Comparison of ENCODE assay signal across 15 mouse cellular contexts in the genomic region with DNA sequence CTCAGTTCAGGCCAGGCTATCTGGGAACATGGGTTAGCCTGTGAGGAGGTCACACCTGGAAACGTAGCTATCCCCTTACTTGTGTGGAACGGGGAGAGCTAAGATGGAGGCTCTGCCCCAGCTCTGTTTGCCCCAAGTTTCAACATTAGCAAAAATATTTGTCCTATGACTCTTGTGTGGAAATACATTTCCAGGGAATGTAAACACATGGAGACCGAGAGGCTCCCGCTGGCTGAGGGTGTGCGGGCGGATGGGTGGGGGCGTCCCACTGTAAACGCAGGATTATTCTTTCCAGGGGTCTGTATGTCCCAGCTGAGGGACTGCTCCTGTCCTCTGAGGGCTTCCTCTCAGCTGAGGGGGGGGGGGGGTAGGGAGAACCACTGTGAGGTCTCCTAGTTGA. TPM values are rescaled to one million over a fixed set of nuclear protein-coding genes. Genes with fewer than 3 reads are reported as not detected.
DNase-seq lines count a peak whose midpoint lies in the region; ATAC-seq lines count a peak whose summit lies in the region.
"Had no signal": no experiment of that assay in that cellular context is flagged by ENCODE, and none has a peak within 500 bp of the region (broad histone marks: within the 10 kb centered on the region; RNA-seq: fewer than 3 reads in every experiment).

No protein-coding gene starts in this region.

- no peak for DNase-seq in heart, adult 18-20 months
- no peak for DNase-seq in lung, postnatal 25 days (ENCODE audit: low spot score)
- no peak for DNase-seq in gastrocnemius, postnatal 14 days
- no peak for DNase-seq in left cerebral cortex, adult 18-20 months (ENCODE audit: low spot score in 2 of 2)
- DNase-seq: adrenal gland, postnatal 14 days; B cell, adult 2 months; kidney, adult 9 months had no signal

- whole genome bisulfite sequencing in heart, embryonic 13.5 days: 86% methylated on average over 8 of the region's 8 CpGs
- 15% methylated on average over 8 of the region's 8 CpGs for WGBS in lung, embryonic 15.5 days
- 53% methylated on average over 8 of the region's 8 CpGs for WGBS in intestine, embryonic 15.5 days
- 37% methylated on average over 8 of the region's 8 CpGs for WGBS in stomach, embryonic 15.5 days

- peak overlapping the region; percentile 93 for H3K27ac ChIP-seq in heart, embryonic 13.5 days (replicated peaks)
- peak overlapping the region; percentile 96 for H3K27ac ChIP-seq in lung, embryonic 15.5 days
- H3K27ac ChIP-seq in intestine, embryonic 15.5 days: peak overlapping the region; percentile 79
- H3K27ac ChIP-seq in stomach, embryonic 15.5 days: peak overlapping the region; percentile 89

- H3K4me2 ChIP-seq in heart, embryonic 13.5 days: no peak overlapping the region
- H3K4me2 ChIP-seq in lung, embryonic 15.5 days: no peak overlapping the region; the same call in 1 of the 2 replicates
- peak overlapping the region; percentile 34; the same call in 1 of the 2 replicates for H3K4me2 ChIP-seq in intestine, embryonic 15.5 days (replicated peaks)
- H3K4me2 ChIP-seq in stomach, embryonic 15.5 days: no peak overlapping the region

- H3K9me3 ChIP-seq in heart, embryonic 13.5 days: no peaks in the 10 kb centered on the region
- H3K9me3 ChIP-seq in lung, embryonic 15.5 days: no peaks in the 10 kb centered on the region
- no peaks in the 10 kb centered on the region for H3K9me3 ChIP-seq in intestine, embryonic 15.5 days
- no peaks in the 10 kb centered on the region for H3K9me3 ChIP-seq in stomach, embryonic 15.5 days

- no peaks in the 10 kb centered on the region for H3K27me3 ChIP-seq in heart, embryonic 13.5 days (replicated peaks)
- H3K27me3 ChIP-seq in lung, embryonic 15.5 days: no peaks in the 10 kb centered on the region
- no peaks in the 10 kb centered on the region for H3K27me3 ChIP-seq in intestine, embryonic 15.5 days (replicated peaks)
- no peaks in the 10 kb centered on the region for H3K27me3 ChIP-seq in stomach, embryonic 15.5 days (replicated peaks)

- no peaks in the 10 kb centered on the region for H3K36me3 ChIP-seq in heart, embryonic 13.5 days
- no peaks in the 10 kb centered on the region for H3K36me3 ChIP-seq in lung, embryonic 15.5 days
- H3K36me3 ChIP-seq in intestine, embryonic 15.5 days: no peaks in the 10 kb centered on the region
- no peaks in the 10 kb centered on the region for H3K36me3 ChIP-seq in stomach, embryonic 15.5 days

- H3K4me1 ChIP-seq in heart, embryonic 13.5 days: peaks cover 56% of the 10 kb centered on the region
- peaks cover 60% of the 10 kb centered on the region for H3K4me1 ChIP-seq in lung, embryonic 15.5 days
- peaks cover 26% of the 10 kb centered on the region for H3K4me1 ChIP-seq in intestine, embryonic 15.5 days (replicated peaks)
- H3K4me1 ChIP-seq in stomach, embryonic 15.5 days: peaks cover 28% of the 10 kb centered on the region

- ATAC-seq in heart, embryonic 13.5 days (ENCODE audit: extremely low read depth, insufficient number of reproducible peaks, low FRiP score, low TSS enrichment): no peak
- ATAC-seq in lung, embryonic 15.5 days (ENCODE audit: borderline replicate concordance, extremely low read depth, low FRiP score, low TSS enrichment): peak; percentile 25; the same call in 1 of the 2 replicates
- peak; percentile 26 for ATAC-seq in intestine, embryonic 15.5 days
- ATAC-seq in stomach, embryonic 15.5 days (ENCODE audit: insufficient read depth, low FRiP score, low read depth): peak; percentile 12; the same call in 1 of the 2 replicates
- ATAC-seq: forebrain, embryonic 16.5 days had no signal

- no peak overlapping the region for H3K4me3 ChIP-seq in heart, embryonic 13.5 days
- H3K4me3 ChIP-seq in lung, embryonic 15.5 days: no peak overlapping the region
- H3K4me3 ChIP-seq in intestine, embryonic 15.5 days (replicated peaks): no peak overlapping the region
- no peak overlapping the region for H3K4me3 ChIP-seq in stomach, embryonic 15.5 days (replicated peaks)
- H3K4me3 ChIP-seq: myocyte had no signal

- H3K9ac ChIP-seq in heart, embryonic 13.5 days: no peak overlapping the region
- 0 out of 2 replicates have a peak overlapping the region, but pooled peaks have one; percentile 26 for H3K9ac ChIP-seq in lung, embryonic 15.5 days
- no peak overlapping the region for H3K9ac ChIP-seq in intestine, embryonic 15.5 days
- H3K9ac ChIP-seq in stomach, embryonic 15.5 days: no peak overlapping the region

- intact Hi-C loops in gastrocnemius, postnatal 14 days (cut with DNase I; ENCODE audit: low total_unique reads): no loop called here

RNA-seq across cellular contexts. Expression of gene Lama5, which starts 8.7 kb away (rescaled TPM):
- polyA plus RNA-seq in heart, embryonic 13.5 days (2015; fragmentation: Nextera tagmentation; extraction: Ambion mirVana): 21.6 and 22.5 TPM in 2 replicates
- 10 to 100 TPM; 72.2 to 78.5 TPM for total RNA-seq in heart, adult 18-20 months (2021)
- 79.0 and 83.2 TPM in 2 replicates for polyA plus RNA-seq in lung, embryonic 15.5 days (2015; fragmentation: Nextera tagmentation; extraction: Ambion mirVana)
- 30.9 and 37.8 TPM in 2 replicates for polyA plus RNA-seq in intestine, embryonic 15.5 days (2015; fragmentation: Nextera tagmentation; extraction: Ambion mirVana)
- polyA plus RNA-seq in stomach, embryonic 15.5 days (2015; fragmentation: Nextera tagmentation; extraction: Ambion mirVana): 45.6 and 47.5 TPM in 2 replicates
- 10 to 100 TPM; 17.9 to 18.0 TPM for total RNA-seq in gastrocnemius, postnatal 14 days (2021)
- 10 to 100 TPM in 1 of 2 experiments, 1 to 10 TPM in 1; 8.2 to 11.2 TPM for total RNA-seq in left cerebral cortex, adult 18-20 months (2021)

RNA-seq across cellular contexts. Expression of gene Rps21, which starts 22.8 kb away (rescaled TPM):
- polyA plus RNA-seq in heart, embryonic 13.5 days (2015; fragmentation: Nextera tagmentation; extraction: Ambion mirVana): 332 and 351 TPM in 2 replicates
- 100 to 1,000 TPM; 561 to 600 TPM for total RNA-seq in heart, adult 18-20 months (2021)
- 477 and 524 TPM in 2 replicates for polyA plus RNA-seq in lung, embryonic 15.5 days (2015; fragmentation: Nextera tagmentation; extraction: Ambion mirVana)
- 577 and 672 TPM in 2 replicates for polyA plus RNA-seq in intestine, embryonic 15.5 days (2015; fragmentation: Nextera tagmentation; extraction: Ambion mirVana)
- polyA plus RNA-seq in stomach, embryonic 15.5 days (2015; fragmentation: Nextera tagmentation; extraction: Ambion mirVana): 516 and 531 TPM in 2 replicates
- 100 to 1,000 TPM; 456 to 506 TPM for total RNA-seq in gastrocnemius, postnatal 14 days (2021)
- total RNA-seq in left cerebral cortex, adult 18-20 months (2021): 100 to 1,000 TPM; 728 to 804 TPM

RNA-seq across cellular contexts. Expression of gene Cables2, which starts 38.9 kb away (rescaled TPM):
- polyA plus RNA-seq in heart, embryonic 13.5 days (2015; fragmentation: Nextera tagmentation; extraction: Ambion mirVana): 9.0 and 9.3 TPM in 2 replicates
- total RNA-seq in heart, adult 18-20 months (2021): 10 to 100 TPM; 10.9 TPM
- polyA plus RNA-seq in lung, embryonic 15.5 days (2015; fragmentation: Nextera tagmentation; extraction: Ambion mirVana): 14.1 and 16.5 TPM in 2 replicates
- 11.4 and 12.7 TPM in 2 replicates for polyA plus RNA-seq in intestine, embryonic 15.5 days (2015; fragmentation: Nextera tagmentation; extraction: Ambion mirVana)
- polyA plus RNA-seq in stomach, embryonic 15.5 days (2015; fragmentation: Nextera tagmentation; extraction: Ambion mirVana): 14.5 and 15.2 TPM in 2 replicates
- total RNA-seq in gastrocnemius, postnatal 14 days (2021): 1 to 10 TPM; 6.8 to 9.2 TPM
- 10 to 100 TPM; 30.5 to 33.7 TPM for total RNA-seq in left cerebral cortex, adult 18-20 months (2021)

RNA-seq across cellular contexts. Expression of gene Rbbp8nl, which starts 55.3 kb away (rescaled TPM):
- 0.05 and 0.08 TPM in 2 replicates for polyA plus RNA-seq in heart, embryonic 13.5 days (2015; fragmentation: Nextera tagmentation; extraction: Ambion mirVana)
- total RNA-seq in heart, adult 18-20 months (2021): not detected
- polyA plus RNA-seq in lung, embryonic 15.5 days (2015; fragmentation: Nextera tagmentation; extraction: Ambion mirVana): 2.3 and 3.1 TPM in 2 replicates
- polyA plus RNA-seq in intestine, embryonic 15.5 days (2015; fragmentation: Nextera tagmentation; extraction: Ambion mirVana): 2.8 and 3.8 TPM in 2 replicates
- 3.1 and 3.4 TPM in 2 replicates for polyA plus RNA-seq in stomach, embryonic 15.5 days (2015; fragmentation: Nextera tagmentation; extraction: Ambion mirVana)
- not detected for total RNA-seq in gastrocnemius, postnatal 14 days (2021)
- not detected for total RNA-seq in left cerebral cortex, adult 18-20 months (2021)
- total RNA-seq: adrenal gland, postnatal 14 days; heart, postnatal 25 days; megakaryocyte, adult 5-6 weeks had no signal
- polyA plus RNA-seq: forebrain, embryonic 16.5 days; myocyte had no signal
